Mouse (Mus musculus): ENCODE results near the gene Tmem9.

- TF ChIP-seq CTCF (IDR thresholded peaks at IDR 0.05; ENCODE audit: low read depth) (no peak), EP300 (IDR thresholded peaks at IDR 0.05; ENCODE audit: low read depth) (no peak)
These were observed 56.0 kb downstream of the Tmem9 start for GRCm38 (mm10) chr1:136063991-136064390.

All from liver, postnatal 0 days (tissue).